Mouse (Mus musculus): ENCODE measurements at regions not wholly inside any gene's neighbourhood (a gene's known extent, or its start where the extent isn't known, plus 50 kb on each side); places are given as distances from the start of the nearest gene placed in this dataset.
A peak's percentile ranks its signal among the peaks of the same experiment; 100 is the strongest.

GRCm38 (mm10) chr7:54734039-54734438 lies 101.3 kb upstream of the Luzp2 start:
- 56% methylated on average over 7 of the region's 7 CpGs for whole genome bisulfite sequencing

GRCm38 (mm10) chr7:54734861-54735260 lies 100.4 kb upstream of the Luzp2 start:
- no peak overlapping the region for H3K27ac ChIP-seq
- H3K4me1 ChIP-seq = no peaks in the 10 kb centered on the region
- WGBS = 85% methylated on average over 2 of the region's 2 CpGs
- DNase-seq (ENCODE audit: low spot score) = no peak
- H3K36me3 ChIP-seq = no peaks in the 10 kb centered on the region
- no peak overlapping the region for H3K4me3 ChIP-seq
- H3K27me3 ChIP-seq (ENCODE audit: low read depth, poor library complexity, severe bottlenecking) = no peaks in the 10 kb centered on the region
- no peaks in the 10 kb centered on the region for H3K9me3 ChIP-seq (replicated peaks)

More at GRCm38 (mm10) chr7:54734039-54734438, 101.3 kb upstream of the Luzp2 start:
- Histone ChIP-seq H3K4me1 (no peaks in the 10 kb centered on the region), H3K27ac (no peak overlapping the region), H3K4me3 (no peak overlapping the region), H3K27me3 (ENCODE audit: low read depth, poor library complexity, severe bottlenecking) (no peaks in the 10 kb centered on the region), H3K9me3 (replicated peaks) (no peaks in the 10 kb centered on the region), H3K36me3 (no peaks in the 10 kb centered on the region)
- peak; percentile 41 for DNase-seq (ENCODE audit: low spot score)

- no peak for DNase-seq (ENCODE audit: low spot score)
- no peaks in the 10 kb centered on the region for H3K4me1 ChIP-seq
- no peak overlapping the region for H3K4me3 ChIP-seq
- H3K27me3 ChIP-seq (ENCODE audit: low read depth, poor library complexity, severe bottlenecking) = no peaks in the 10 kb centered on the region
- no peak overlapping the region for H3K27ac ChIP-seq
- WGBS = 91% methylated on average over 1 of the region's 1 CpGs
- H3K36me3 ChIP-seq = no peaks in the 10 kb centered on the region
- no peaks in the 10 kb centered on the region for H3K9me3 ChIP-seq (replicated peaks)
These were observed 68.0 kb upstream of the Luzp2 start for GRCm38 (mm10) chr7:54767341-54767740.

- Histone ChIP-seq H3K36me3 (no peaks in the 10 kb centered on the region), H3K4me1 (no peaks in the 10 kb centered on the region), H3K27ac (no peak overlapping the region), H3K4me3 (no peak overlapping the region), H3K9me3 (replicated peaks) (no peaks in the 10 kb centered on the region), H3K27me3 (ENCODE audit: low read depth, poor library complexity, severe bottlenecking) (no peaks in the 10 kb centered on the region)
- 46% methylated on average over 3 of the region's 3 CpGs for WGBS
- no peak for DNase-seq (ENCODE audit: low spot score)
These were observed 66.6 kb upstream of the Luzp2 start for GRCm38 (mm10) chr7:54768683-54769082.

- no peaks in the 10 kb centered on the region for H3K4me1 ChIP-seq
- no peaks in the 10 kb centered on the region for H3K9me3 ChIP-seq (replicated peaks)
- H3K4me3 ChIP-seq = no peak overlapping the region
- no peak overlapping the region for H3K27ac ChIP-seq
- WGBS = 77% methylated on average over 3 of the region's 3 CpGs
- DNase-seq (ENCODE audit: low spot score) = no peak
- H3K36me3 ChIP-seq = no peaks in the 10 kb centered on the region
- H3K27me3 ChIP-seq (ENCODE audit: low read depth, poor library complexity, severe bottlenecking) = no peaks in the 10 kb centered on the region
These were observed 53.3 kb upstream of the Luzp2 start for GRCm38 (mm10) chr7:54781939-54782520.

- no peaks in the 10 kb centered on the region for H3K4me1 ChIP-seq
- WGBS = 85% methylated on average over 3 of the region's 3 CpGs
- no peaks in the 10 kb centered on the region for H3K36me3 ChIP-seq
- no peak overlapping the region for H3K4me3 ChIP-seq
- H3K27ac ChIP-seq = no peak overlapping the region
- no peak for DNase-seq (ENCODE audit: low spot score)
- H3K9me3 ChIP-seq (replicated peaks) = no peaks in the 10 kb centered on the region
- H3K27me3 ChIP-seq (ENCODE audit: low read depth, poor library complexity, severe bottlenecking) = no peaks in the 10 kb centered on the region
These were observed 52.7 kb upstream of the Luzp2 start for GRCm38 (mm10) chr7:54782604-54783003.

GRCm38 (mm10) chr7:54783550-54784529 lies 51.5 kb upstream of the Luzp2 start:
- H3K4me3 ChIP-seq = no peak overlapping the region
- H3K27me3 ChIP-seq (ENCODE audit: low read depth, poor library complexity, severe bottlenecking) = no peaks in the 10 kb centered on the region
- no peak for DNase-seq (ENCODE audit: low spot score)
- WGBS = 83% methylated on average over 10 of the region's 10 CpGs
- H3K9me3 ChIP-seq (replicated peaks) = no peaks in the 10 kb centered on the region
- H3K27ac ChIP-seq = no peak overlapping the region
- H3K36me3 ChIP-seq = no peaks in the 10 kb centered on the region
- no peaks in the 10 kb centered on the region for H3K4me1 ChIP-seq
